Mouse (Mus musculus) lung, embryonic 16.5 days (tissue): Measurements from ENCODE around the gene Brwd1. TPM values are rescaled to one million over a fixed set of nuclear protein-coding genes. Genes with fewer than 3 reads are reported as not detected.
"Not testable (repeated sequence)": the region's sequence is repeated elsewhere in the genome, so short reads cannot be mapped to it uniquely, and the experiment has no call there.

Experiments used
- ATAC-seq: fragments of 200-750 bp; cut with Nextera tagmentation; 2 replicates; pipeline ENCODE4 v1.8.0; 2017; ENCODE audit warnings: low read depth, mild to moderate bottlenecking, moderate library complexity
- H3K27ac ChIP-seq: fragments of 300-500 bp; sonication (generic); 2 replicates; pipeline ENCODE4 v1.5.1; 2014; ENCODE audit warnings: mild to moderate bottlenecking, control low read depth, low read length
- H3K27me3 ChIP-seq: fragments of 300-500 bp; sonication (generic); 2 replicates; pipeline ENCODE4 v1.6.1; 2014; ENCODE audit warnings: low read depth, low read length, mixed read lengths; ENCODE audit not compliant: control insufficient read depth, insufficient read depth
- H3K36me3 ChIP-seq: fragments of 300-500 bp; sonication (generic); 2 replicates; pipeline ENCODE4 v1.6.1; 2014; ENCODE audit warnings: low read length; ENCODE audit not compliant: control insufficient read depth, insufficient read depth
- H3K4me1 ChIP-seq: fragments of 300-500 bp; sonication (generic); replicated peaks from 2 replicates; pipeline ENCODE4 v1.6.1; 2014; ENCODE audit warnings: low read length, mixed read lengths; ENCODE audit not compliant: control insufficient read depth, insufficient read depth
- H3K4me2 ChIP-seq: fragments of 300-500 bp; sonication (generic); 2 replicates; pipeline ENCODE4 v1.6.1; 2014; ENCODE audit warnings: low read depth, low read length, control low read depth
- H3K4me3 ChIP-seq: fragments of 300-500 bp; sonication (generic); 2 replicates; pipeline ENCODE4 v1.5.1; 2014; ENCODE audit warnings: mild to moderate bottlenecking, low read length, control low read depth
- H3K9ac ChIP-seq: fragments of 300-500 bp; sonication (generic); 2 replicates; pipeline ENCODE4 v1.6.1; 2014; ENCODE audit warnings: low read length, control low read depth
- H3K9me3 ChIP-seq: fragments of 300-500 bp; sonication (generic); 2 replicates; pipeline ENCODE4 v1.6.1; 2016; ENCODE audit warnings: low read length; ENCODE audit not compliant: control insufficient read depth
- WGBS: fragments of 180-500 bp; shearing (Covaris S2); extraction: QIAGEN DNeasy Blood & Tissue Kit; methylation state at CpG from one replicate; pipeline ENCODE4 v1.1.7; 2014; 5-methylcytosine and 5-hydroxymethylcytosine counted together
- polyA plus RNA-seq: library from polyadenylated mRNA; unstranded; fragments of >200 nt; fragmentation: Nextera tagmentation; extraction: Ambion mirVana; gene quantifications from 2 replicates; pipeline ENCODE4 v1.2.1, GENCODE M21; 2015

Gene Brwd1
- polyA plus RNA-seq, 1 experiment from 2014 or later, result 69.7 TPM

DNA sequence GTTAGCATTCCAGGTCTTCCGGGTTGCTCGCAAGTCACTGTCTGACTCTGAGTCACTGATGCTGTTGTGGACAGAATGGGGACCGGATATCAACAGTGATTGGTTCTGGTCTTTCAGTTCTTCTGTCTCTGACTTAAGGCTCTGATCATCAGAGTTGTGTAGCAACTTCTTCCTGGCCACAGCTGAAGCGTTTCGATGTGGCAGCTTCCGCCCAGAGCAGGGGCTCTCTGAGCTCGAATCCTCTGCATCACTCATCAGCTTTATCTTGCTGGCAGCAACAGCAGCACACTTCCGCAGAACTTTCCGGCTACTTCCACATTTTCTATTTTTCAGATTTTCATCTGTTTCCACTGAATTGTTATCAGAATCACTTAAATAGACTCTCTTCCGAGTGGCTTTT lies 78.0 kb downstream of the Brwd1 start:
- H3K4me1 ChIP-seq, H3K4me3 ChIP-seq, H3K4me2 ChIP-seq, ATAC-seq, H3K9me3 ChIP-seq, H3K27ac ChIP-seq, H3K9ac ChIP-seq, H3K27me3 ChIP-seq: not testable (repeated sequence)
- WGBS, result no CpG with 5 or more reads among the region's 10 CpGs
- peaks cover 29% of the 10 kb centered on the region for H3K36me3 ChIP-seq

GRCm38 (mm10) chr16:95999291-95999690 lies 83.0 kb downstream of the Brwd1 start:
- H3K4me1 ChIP-seq, result no peaks in the 10 kb centered on the region
- H3K36me3 ChIP-seq, result peaks cover 23% of the 10 kb centered on the region
- ATAC-seq, result no peak
- no peaks in the 10 kb centered on the region for H3K27me3 ChIP-seq
- H3K4me3 ChIP-seq, result no peak overlapping the region
- no peak overlapping the region for H3K4me2 ChIP-seq
- H3K27ac ChIP-seq, result no peak overlapping the region
- no peaks in the 10 kb centered on the region for H3K9me3 ChIP-seq
- WGBS, result 71% methylated on average over 5 of the region's 5 CpGs
- no peak overlapping the region for H3K9ac ChIP-seq

DNA sequence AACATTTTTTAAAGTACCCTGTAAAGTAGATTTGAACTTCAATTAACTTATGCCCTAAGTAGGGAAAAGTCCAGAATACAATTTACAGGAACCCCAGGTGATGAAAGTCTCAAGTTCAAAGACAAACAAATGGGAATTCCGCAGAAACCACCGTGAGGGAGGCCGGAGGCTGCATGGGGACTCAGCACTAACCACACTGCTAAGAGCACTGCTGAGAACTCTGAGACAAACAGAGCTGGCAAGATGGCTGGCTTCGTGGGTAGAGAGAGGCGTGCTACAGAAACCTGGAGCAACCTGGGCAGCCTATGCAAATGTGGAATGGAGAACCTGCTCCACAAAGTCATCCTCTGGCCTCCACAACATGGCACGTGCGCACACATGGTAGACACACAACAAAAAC lies 86.2 kb downstream of the Brwd1 start:
- 76% methylated on average over 7 of the region's 7 CpGs for WGBS
- Histone ChIP-seq H3K4me1 (peaks cover 6% of the 10 kb centered on the region; the same call in 1 of the 2 replicates), H3K9ac (no peak overlapping the region), H3K36me3 (peaks cover 9% of the 10 kb centered on the region), H3K9me3 (no peaks in the 10 kb centered on the region), H3K27me3 (no peaks in the 10 kb centered on the region), H3K4me3 (no peak overlapping the region), H3K27ac (no peak overlapping the region), H3K4me2 (no peak overlapping the region)
- no peak for ATAC-seq

DNA sequence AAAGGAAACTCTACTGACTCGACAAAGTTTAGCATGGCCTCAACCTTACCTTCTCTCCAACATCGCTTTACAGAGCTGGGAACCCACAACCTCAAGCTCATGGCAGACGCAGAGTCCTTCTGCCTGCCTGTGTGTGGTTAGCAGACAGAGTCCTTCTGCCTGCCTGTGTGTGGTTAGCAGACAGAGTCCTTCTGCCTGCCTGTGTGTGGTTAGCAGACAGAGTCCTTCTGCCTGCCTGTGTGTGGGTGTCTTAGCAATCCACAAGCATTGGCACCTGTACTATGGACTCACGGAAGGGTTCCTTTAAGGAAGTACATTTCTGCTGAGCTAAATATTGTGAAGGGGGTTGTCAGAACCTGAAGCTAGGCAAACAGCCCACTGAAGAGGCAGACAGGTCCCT lies 87.8 kb downstream of the Brwd1 start:
- WGBS, result 89% methylated on average over 4 of the region's 4 CpGs
- H3K9me3 ChIP-seq, H3K27me3 ChIP-seq, H3K4me2 ChIP-seq, H3K9ac ChIP-seq, H3K4me3 ChIP-seq, H3K27ac ChIP-seq, H3K4me1 ChIP-seq, H3K36me3 ChIP-seq, ATAC-seq: not testable (repeated sequence)

DNA sequence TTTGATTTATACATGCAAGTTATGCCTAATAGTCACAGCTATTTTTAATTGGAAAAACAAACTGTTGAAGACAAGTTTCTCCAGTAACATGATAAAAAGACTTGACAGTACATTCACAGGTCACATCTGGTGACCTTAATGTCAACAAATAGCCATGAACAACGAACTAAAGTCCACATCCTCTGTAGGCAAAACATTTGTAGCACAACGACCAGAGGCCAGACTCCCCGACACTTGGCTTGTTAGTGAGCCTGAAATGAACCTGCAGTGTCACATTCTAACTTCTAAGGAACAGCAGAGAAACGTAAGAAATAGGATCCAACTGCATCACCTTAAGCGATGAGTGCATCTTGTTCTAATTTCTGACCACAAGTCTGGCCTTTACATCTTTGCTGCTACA lies 89.7 kb downstream of the Brwd1 start:
- Histone ChIP-seq H3K27me3 (no peaks in the 10 kb centered on the region), H3K9me3 (no peaks in the 10 kb centered on the region), H3K9ac (no peak overlapping the region), H3K4me1 (peaks cover 10% of the 10 kb centered on the region; the same call in 1 of the 2 replicates), H3K4me3 (no peak overlapping the region), H3K4me2 (no peak overlapping the region), H3K36me3 (peaks cover 6% of the 10 kb centered on the region), H3K27ac (no peak overlapping the region)
- ATAC-seq, result no peak
- WGBS, result 51% methylated on average over 5 of the region's 5 CpGs

DNA sequence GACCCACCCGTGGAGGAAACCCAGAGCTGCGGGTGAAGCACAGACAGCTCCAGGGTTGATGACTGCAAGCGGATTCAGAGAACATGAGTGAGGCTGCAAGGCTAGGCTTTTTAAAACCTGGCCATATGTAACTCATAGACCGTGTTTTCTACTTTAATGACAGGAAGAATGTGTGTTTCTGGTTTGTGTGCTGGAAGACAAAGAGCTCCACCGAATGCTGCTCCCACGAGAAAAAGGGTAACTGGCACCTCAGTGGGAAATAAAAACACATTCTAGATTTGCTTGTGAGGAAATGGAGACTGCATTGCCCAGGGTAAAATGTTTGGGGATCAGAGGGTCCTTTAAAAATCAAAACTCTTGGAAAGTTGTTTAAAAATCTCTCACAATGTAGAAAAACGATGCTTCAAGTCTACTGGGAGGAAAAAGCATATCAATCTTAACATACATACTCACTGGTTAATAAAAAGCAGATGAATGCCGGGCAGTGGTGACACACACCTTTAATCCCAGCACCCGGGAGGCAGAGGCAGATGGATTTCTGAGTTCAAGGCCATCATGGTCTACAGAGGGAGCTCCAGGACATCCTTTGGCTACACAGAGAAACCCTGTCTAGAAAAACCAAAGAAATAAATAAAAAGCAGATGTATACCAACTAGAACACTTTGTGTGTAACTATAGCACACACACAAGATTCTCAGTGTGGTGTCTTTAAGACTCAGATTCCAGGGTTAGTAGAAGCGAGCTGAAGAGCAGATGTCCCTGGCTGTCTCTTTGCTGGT lies 91.0 kb downstream of the Brwd1 start:
- H3K9me3 ChIP-seq, result no peaks in the 10 kb centered on the region
- H3K27ac ChIP-seq, result peak overlapping the region; percentile 47
- peaks cover 10% of the 10 kb centered on the region; the same call in 1 of the 2 replicates for H3K4me1 ChIP-seq
- peak overlapping the region; percentile 72 for H3K9ac ChIP-seq
- peaks cover 9% of the 10 kb centered on the region for H3K36me3 ChIP-seq
- peak overlapping the region; percentile 78 for H3K4me3 ChIP-seq
- WGBS, result 7% methylated on average over 10 of the region's 10 CpGs
- ATAC-seq, result no peak
- peak overlapping the region; percentile 59 for H3K4me2 ChIP-seq
- H3K27me3 ChIP-seq, result no peaks in the 10 kb centered on the region

DNA sequence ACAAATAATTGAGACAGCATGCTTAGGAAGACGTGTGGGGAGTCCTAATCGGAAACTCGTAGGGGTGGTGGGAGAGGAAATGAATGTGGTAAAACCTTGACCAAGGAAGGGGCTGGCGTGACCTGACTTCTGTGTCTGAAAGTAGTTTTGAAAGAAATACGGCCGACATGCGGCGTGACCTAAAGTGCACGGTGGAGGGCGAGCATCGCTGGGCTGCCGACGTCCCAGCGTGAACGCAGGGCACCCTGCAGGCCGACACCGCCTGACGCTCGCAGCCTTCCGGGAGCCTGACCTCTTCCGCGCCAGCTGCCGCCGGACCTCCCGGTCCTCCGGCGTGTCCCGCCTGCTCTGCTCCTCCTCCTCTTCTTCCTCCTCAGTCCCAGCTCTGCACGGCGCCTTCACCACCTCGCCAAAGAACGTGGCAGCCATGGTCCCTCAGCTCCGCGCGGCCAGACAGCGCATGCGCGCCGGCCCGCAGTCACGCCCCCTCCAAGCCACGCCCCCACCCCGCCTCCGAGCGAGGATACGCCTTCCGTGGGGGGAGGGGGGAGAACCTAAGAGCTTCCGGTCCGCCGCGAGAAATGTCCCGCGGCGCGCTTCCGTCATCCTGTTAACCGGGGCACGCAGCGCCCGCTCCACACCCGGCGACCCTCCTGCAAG lies 91.7 kb downstream of the Brwd1 start, which contains the start of gene Psmg1:
Psmg1 (minus strand) TSS at position 499 of the 660 bp plus-strand sequence.
- Histone ChIP-seq H3K9me3 (no peaks in the 10 kb centered on the region), H3K27me3 (no peaks in the 10 kb centered on the region), H3K4me3 (peak within 1 kb of the TSS; percentile 78), H3K4me2 (peak within 1 kb of the TSS; percentile 67), H3K27ac (peak within 1 kb of the TSS; percentile 72), H3K36me3 (peaks cover 9% of the 10 kb centered on the region), H3K9ac (peak within 1 kb of the TSS; percentile 86), H3K4me1 (peaks cover 10% of the 10 kb centered on the region; the same call in 1 of the 2 replicates)
- ATAC-seq, result peak; percentile 95
- under 1% methylated on average over 62 of the region's 62 CpGs for WGBS

GRCm38 (mm10) chr16:95984911-95985310 lies 97.4 kb downstream of the Brwd1 start:
- H3K27ac ChIP-seq, result no peak overlapping the region
- no peak overlapping the region for H3K9ac ChIP-seq
- H3K9me3 ChIP-seq, result no peaks in the 10 kb centered on the region
- no peak overlapping the region for H3K4me3 ChIP-seq
- no peak overlapping the region for H3K4me2 ChIP-seq
- no peak for ATAC-seq
- H3K36me3 ChIP-seq, result peaks cover 19% of the 10 kb centered on the region
- 80% methylated on average over 5 of the region's 5 CpGs for WGBS
- H3K27me3 ChIP-seq, result no peaks in the 10 kb centered on the region
- H3K4me1 ChIP-seq, result peaks cover 1% of the 10 kb centered on the region; the same call in 1 of the 2 replicates

- H3K9me3 ChIP-seq, result no peaks in the 10 kb centered on the region
- 76% methylated on average over 7 of the region's 7 CpGs for WGBS
- H3K9ac ChIP-seq, result no peak overlapping the region
- ATAC-seq, result no peak
- H3K27me3 ChIP-seq, result no peaks in the 10 kb centered on the region
- H3K4me3 ChIP-seq, result no peak overlapping the region
- H3K4me1 ChIP-seq, result no peaks in the 10 kb centered on the region
- H3K27ac ChIP-seq, result no peak overlapping the region
- peaks cover 22% of the 10 kb centered on the region for H3K36me3 ChIP-seq
- H3K4me2 ChIP-seq, result no peak overlapping the region
Observed at GRCm38 (mm10) chr16:95983601-95984000, 98.7 kb downstream of the Brwd1 start.
